Mouse (Mus musculus): ENCODE results near the gene Cxcl9.

Cxcl9 gene

DNA sequence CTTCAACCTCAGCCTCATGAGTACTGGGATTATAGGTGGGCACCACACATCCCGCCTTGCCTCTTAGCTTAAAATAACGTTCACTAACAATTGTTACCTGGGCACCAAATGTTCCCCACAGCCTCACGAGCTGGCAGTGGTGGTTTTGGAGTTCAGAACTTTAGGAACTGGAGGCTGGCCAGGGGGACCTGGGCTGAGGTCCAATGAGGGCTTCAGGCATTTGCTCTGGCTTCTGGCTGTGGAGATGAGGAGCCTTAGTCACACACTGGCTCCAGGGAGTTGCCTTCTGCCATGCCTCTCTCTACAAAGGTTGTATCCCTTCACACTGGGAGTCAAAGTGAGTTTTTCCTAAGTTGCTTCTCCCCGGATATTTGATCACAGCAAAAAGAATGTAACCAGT, 45.3 kb downstream of the Cxcl9 start:
- no peak for DNase-seq (ENCODE audit: low spot score in 2 of 2)

DNA sequence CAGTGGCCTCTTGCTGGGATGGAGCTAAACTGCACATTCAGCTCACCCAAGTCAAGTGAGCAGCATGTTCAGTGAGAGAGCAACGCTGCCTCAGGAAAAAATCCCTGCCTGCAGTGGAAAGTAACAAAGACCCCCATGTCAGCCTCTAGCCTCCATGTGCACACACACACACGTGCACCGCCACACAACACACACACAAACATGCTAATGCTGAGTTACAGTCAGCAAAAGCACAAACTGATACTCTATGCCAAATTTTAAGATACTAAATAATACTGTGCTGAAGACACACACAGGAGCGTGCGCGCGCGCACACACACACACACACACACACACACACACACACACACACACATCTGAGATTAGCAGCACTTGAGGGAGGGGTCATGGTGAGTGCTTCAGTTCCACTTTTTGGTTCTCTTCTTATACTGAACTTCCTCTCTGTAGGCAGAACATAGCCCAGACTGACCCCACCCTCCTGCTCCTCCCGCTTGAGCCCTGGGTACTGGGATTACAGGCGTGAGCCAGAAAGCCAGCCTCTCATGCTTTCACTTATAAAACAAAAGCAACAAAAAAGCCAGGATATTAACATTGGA, 48.8 kb downstream of the Cxcl9 start:
- no peak for DNase-seq (ENCODE audit: low spot score in 2 of 2)

DNA sequence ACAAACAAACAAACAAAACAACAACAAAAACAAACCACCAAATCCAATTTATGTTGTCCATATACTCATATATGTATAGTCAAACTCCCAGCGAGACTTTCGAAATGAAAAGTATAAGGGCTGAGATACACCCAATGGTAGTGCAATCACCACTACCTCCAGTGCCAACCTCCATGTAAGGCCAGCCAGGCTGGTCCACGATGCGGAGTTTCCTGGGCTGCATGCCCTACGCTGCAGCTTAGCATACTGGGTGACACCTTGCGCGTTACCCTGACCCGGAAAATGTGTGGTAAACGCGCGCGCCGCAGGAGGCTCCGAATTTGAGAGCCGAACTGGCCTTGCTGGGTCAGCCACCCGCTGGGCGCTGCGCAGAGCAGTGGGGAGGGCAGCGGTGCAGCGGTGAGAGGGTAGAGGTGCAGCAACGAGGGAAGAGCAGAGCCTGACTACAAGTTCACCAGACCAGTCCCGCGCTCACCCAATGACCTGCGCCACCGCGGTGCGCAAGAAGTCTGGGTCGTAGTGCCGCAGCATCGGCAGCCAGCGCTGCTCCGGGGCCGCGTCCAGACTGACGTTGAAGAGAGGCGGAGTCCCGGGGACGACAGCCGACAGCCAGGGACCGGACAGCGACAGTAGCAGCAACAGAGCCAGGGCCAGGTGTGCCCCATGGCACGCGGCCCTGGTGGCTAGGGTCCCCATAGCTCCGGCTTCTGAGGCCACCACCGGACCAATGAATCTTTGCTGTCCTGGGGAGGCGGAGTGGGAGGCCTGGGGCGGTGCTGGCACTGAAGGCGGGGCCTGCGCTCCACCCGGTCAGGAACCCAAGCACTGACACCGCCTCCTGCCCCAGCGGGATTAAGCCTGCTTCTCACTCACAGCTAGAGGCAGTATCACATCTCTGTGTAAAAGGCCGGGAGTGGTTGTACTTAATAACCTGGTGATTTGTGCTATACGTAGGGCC, 50.2 kb downstream of the Cxcl9 start, which contains the start of gene Naaa:
Naaa (minus strand) TSS at position 734 of the 958 bp plus-strand sequence.
- DNase-seq (ENCODE audit: low spot score in 2 of 2) = peak; percentile 85 to 88
